Mouse (Mus musculus): ENCODE results near the gene Clasp2. TPM values are rescaled to one million over a fixed set of nuclear protein-coding genes. Genes with fewer than 3 reads are reported as not detected.

Clasp2 gene
- total RNA-seq, 2 experiments from 2014 or later: 48.0 to 57.5 TPM

Other genes starting within 250 kb of the Clasp2 start
- 10 to 100 TPM; 61.5 to 66.9 TPM for gene Pdcd6ip, start 33.2 kb upstream of the Clasp2 start, total RNA-seq (2021)
- 10 to 100 TPM; 22.6 to 26.0 TPM for gene Ubp1, start 189.5 kb downstream of the Clasp2 start, total RNA-seq (2021)

Measured in heart, postnatal 25 days (tissue).